24 mouse cellular contexts compared by ENCODE assay signal in genomic region chr7:66952921-66953320, GRCm38 (mm10).
"Had no signal": no experiment of that assay in that cellular context is flagged by ENCODE, and none has a peak within 500 bp of the region (broad histone marks: within the 10 kb centered on the region; RNA-seq: fewer than 3 reads in every experiment).

No protein-coding gene starts in this region.

- H3K36me3 ChIP-seq: limb, embryonic 13.5 days; liver, embryonic 12.5 days; liver, embryonic 15.5 days; lung, embryonic 15.5 days; midbrain, embryonic 10.5 days; neural tube, embryonic 12.5 days; neural tube, embryonic 15.5 days had no signal

- DNase-seq: kidney, adult 18-20 months; kidney, adult 9 months; kidney, postnatal 36 days; left cerebral cortex, postnatal 4 days; liver; lung, postnatal 10 days; lung, postnatal 36 days; midbrain, embryonic 14.5 days; right cerebral cortex, adult 18-20 months; right cerebral cortex, postnatal 14 days; right cerebral cortex, postnatal 4 days; thymus, adult 18-20 months; thymus, postnatal 25 days had no signal

- H3K27me3 ChIP-seq: limb, embryonic 13.5 days; liver, embryonic 12.5 days; liver, embryonic 15.5 days; lung, embryonic 15.5 days; megakaryocyte, embryonic 14.5 days; neural tube, embryonic 12.5 days; neural tube, embryonic 15.5 days had no signal

- H3K4me3 ChIP-seq: limb, embryonic 13.5 days; liver, embryonic 12.5 days; liver, embryonic 15.5 days; lung, embryonic 15.5 days; megakaryocyte, embryonic 14.5 days; midbrain, embryonic 10.5 days; neural tube, embryonic 12.5 days; neural tube, embryonic 15.5 days had no signal

- ATAC-seq: intestine, embryonic 16.5 days; liver, embryonic 12.5 days had no signal

- H3K27ac ChIP-seq: kidney, postnatal 0 days; limb, embryonic 13.5 days; liver, embryonic 12.5 days; liver, embryonic 15.5 days; lung, embryonic 15.5 days; midbrain, embryonic 10.5 days; neural tube, embryonic 12.5 days; neural tube, embryonic 15.5 days; stomach, postnatal 0 days had no signal

- H3K4me1 ChIP-seq: liver, embryonic 15.5 days; neural tube, embryonic 12.5 days had no signal

- H3K9me3 ChIP-seq: limb, embryonic 13.5 days; liver, embryonic 12.5 days; liver, embryonic 15.5 days; lung, embryonic 15.5 days; midbrain, embryonic 10.5 days; neural tube, embryonic 12.5 days; neural tube, embryonic 15.5 days had no signal
